Mouse (Mus musculus) cerebellum, adult 11 months (tissue): ENCODE results near the gene Ogdhl.
A peak's percentile ranks its signal among the peaks of the same experiment; 100 is the strongest.

ENCODE experiments used
- DNase-seq: peaks from one replicate; pipeline ENCODE4 v3.0.0; 2022

Ogdhl gene

DNA sequence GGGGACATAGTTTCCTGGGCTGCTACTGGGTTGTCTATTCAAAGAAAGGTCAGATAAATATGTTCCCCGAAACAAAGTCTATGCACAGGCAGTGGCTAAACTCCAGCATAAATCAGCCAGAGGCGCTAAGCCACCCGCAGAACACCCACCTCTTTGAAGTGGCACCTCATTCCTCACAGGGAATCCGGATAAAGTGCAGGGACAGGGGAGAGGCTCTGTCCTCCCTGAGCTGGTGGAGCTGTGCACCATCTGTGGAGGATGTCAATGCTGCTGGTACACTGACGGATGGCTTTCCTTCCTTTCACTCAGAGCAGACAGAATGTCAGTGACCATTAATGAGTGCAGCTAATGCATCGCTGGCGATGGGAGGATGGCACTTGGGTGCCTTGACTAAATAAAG is 59.2 kb downstream of the Ogdhl start:
- DNase-seq: peak; percentile 26

DNA sequence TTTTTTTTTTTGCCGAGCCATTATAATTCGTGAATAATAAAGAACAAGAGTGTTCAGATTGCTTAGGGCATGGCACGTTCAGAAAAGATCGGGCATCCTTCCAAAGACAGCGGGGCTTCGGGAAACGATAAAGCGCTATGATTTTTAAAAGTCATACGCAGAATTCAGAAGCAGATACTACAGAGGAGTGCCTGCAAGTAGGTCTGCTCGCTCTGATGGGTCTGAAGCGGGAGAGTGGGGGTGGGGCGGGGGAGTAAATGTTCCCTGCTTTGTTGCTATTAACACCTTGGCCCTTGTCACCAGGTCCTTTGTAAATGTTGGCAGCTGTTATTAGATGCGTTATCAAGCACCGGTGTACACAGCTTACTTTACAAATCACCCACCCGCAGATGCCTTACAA is 59.8 kb downstream of the Ogdhl start:
- DNase-seq: no peak

DNA sequence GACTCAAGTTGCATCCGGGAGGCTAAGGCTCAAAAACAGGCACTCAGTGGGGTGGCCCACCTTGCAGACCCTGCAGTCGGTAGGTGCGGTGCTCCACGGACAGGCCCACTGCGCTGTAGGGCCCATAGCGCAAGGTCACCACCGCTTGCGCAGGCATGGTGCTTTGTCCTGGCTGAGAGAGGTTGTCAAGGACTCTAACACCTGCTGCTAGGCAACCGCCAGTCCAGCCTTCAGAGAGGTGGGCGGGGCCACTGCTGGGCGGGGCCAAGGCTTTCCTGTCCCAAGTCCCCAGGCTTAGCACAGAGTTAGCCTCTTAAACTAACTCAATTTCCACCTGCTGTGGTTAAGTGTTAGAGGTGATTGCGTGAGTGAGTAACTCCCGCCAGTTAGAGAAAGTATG is 66.4 kb downstream of the Ogdhl start, which contains the start of gene 1700024G13Rik:
TSS of gene 1700024G13Rik (minus strand) at position 196 of the 400 bp plus-strand sequence.
- no peak for DNase-seq
